Mouse (Mus musculus) thymus, adult 2 months (tissue): ENCODE data around the gene Tnfrsf11a.
"Not testable (repeated sequence)": the region's sequence is repeated elsewhere in the genome, so short reads cannot be mapped to it uniquely, and the experiment has no call there.

ENCODE experiments used
- CTCF ChIP-seq: fragments of 200-500 bp; IDR thresholded peaks from 2 replicates; pipeline ENCODE4 v1.5.1; 2012; ENCODE audit warnings: mild to moderate bottlenecking, control low read depth, low read length, moderate library complexity, borderline replicate concordance; ENCODE audit not compliant: control insufficient read depth, poor library complexity, insufficient read depth; ENCODE audit errors: extremely low read depth
- POLR2A ChIP-seq: fragments of 200-500 bp; IDR thresholded peaks from 2 replicates; pipeline ENCODE4 v1.6.1; 2012; ENCODE audit warnings: mild to moderate bottlenecking, low read length, control low read depth, moderate library complexity; ENCODE audit not compliant: control insufficient read depth, poor library complexity, insufficient read depth; ENCODE audit errors: extremely low read depth

DNA sequence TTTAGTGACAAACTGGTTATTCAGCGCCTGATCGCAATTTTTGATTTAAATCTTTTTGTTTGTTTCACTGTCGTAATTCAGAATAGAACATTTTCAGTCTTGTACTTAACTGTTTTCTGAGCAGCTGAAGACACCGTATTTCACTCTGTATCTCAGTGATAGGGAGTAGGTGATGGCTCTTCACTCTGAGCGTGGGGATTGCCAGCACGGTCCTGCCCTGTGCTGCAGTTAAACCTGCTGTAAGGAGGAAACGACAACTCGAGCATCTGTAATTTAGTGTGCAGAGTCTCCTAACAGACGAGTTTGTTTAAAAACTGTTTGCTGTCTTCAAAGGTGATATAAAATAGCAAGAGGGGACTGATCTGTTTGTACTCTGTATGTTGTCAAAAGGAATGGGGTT, 14.4 kb upstream of the Tnfrsf11a start:
- TF ChIP-seq CTCF, POLR2A: not testable (repeated sequence)
